Mouse (Mus musculus) adipocyte (in vitro differentiated cells): ENCODE measurements around the gene Dnmt3a.
"Not testable (repeated sequence)": the region's sequence is repeated elsewhere in the genome, so short reads cannot be mapped to it uniquely, and the experiment has no call there.

Experiments used
- DNase-seq: peaks from one replicate; pipeline ENCODE4 v3.0.0-alpha.2; 2016; ENCODE audit warnings: low spot score

Gene Dnmt3a

DNA sequence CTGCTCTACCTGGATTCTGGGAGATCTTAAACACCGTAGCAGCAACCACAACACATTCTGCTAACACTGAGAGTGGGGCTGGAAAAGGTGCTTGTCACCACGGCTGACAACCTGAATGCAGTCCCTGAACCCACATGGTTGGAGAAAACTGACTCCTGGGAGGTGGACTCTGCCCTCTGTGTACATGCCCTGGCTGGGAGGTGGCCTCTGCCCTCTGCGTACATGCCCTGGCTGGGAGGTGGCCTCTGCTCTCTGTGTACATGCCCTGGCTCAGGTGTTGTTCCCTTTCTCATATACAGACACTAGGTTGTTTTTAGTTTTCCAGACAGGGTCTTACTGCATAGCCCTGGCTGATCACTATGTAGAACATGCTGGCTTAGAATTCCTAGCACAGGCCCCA, 113.6 kb downstream of the Dnmt3a start:
- no peak for DNase-seq

DNA sequence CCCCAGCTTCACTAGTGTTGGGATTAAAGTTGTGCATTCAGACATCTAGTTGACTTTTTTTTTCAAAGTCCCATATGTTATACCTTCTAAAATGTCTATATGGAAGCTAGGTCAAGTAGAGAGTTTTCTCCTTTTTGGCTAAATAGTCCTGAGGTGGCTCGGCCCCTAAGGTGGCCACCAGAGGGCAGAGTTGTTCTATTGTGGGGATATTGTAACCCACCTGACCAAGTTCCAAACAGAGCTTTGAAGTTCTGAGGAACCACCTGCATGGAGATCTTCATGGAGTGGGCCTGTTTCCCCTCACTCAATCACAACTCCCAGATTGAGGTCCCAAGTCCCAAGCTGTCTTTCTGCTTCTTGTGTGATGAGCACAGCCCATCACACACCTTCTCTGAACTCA, 120.3 kb downstream of the Dnmt3a start:
- DNase-seq: peak; percentile 51

DNA sequence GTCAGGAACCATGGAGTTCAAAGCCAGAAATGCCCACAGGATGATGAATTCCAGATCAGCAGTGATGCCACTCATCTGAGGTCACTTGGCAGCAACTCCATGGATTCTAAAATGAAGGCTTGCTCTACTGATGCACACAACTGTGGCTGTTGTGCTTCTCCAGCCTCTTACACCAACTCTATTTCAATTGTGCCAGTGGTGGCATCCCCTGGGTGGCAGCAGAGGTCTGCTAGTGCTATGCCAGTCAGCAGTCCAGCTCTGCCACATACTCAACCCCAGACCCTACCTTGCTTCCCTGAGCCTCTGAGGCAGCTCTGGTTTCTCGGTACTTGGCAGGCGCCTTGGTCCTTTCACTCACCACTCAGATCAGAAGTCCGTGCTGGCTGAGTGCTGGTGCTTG, 123.0 kb downstream of the Dnmt3a start:
- peak; percentile 32 for DNase-seq

DNA sequence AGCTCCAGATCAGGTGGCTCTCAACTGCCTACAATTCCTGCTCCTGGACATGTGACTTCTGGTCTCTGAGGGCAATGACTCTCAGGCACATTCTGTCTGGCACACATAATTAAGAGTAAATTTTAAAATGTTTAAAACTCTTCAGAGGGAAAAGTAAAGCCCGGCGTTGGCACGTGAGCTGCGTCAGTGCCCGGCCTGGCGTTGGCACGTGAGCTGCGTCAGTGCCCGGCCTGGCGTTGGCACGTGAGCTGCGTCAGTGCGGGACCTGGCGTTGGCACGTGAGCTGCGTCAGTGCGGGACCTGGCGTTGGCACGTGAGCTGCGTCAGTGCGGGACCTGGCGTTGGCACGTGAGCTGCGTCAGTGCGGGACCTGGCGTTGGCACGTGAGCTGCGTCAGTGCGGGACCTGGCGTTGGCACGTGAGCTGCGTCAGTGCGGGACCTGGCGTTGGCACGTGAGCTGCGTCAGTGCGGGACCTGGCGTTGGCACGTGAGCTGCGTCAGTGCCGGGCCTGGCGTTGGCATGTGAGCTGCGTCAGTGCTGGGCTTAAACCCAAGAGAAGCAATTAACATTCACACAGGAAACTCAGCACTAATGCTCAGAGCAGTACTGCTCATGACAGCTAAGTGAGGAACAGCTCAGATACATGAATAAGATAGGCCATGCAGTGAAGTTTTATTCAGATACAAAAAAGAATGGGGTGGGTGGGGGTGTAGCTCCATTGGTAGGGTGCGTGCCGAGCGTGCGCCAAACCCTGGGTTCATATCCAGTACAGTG, 124.5 kb downstream of the Dnmt3a start:
- not testable (repeated sequence) for DNase-seq

DNA sequence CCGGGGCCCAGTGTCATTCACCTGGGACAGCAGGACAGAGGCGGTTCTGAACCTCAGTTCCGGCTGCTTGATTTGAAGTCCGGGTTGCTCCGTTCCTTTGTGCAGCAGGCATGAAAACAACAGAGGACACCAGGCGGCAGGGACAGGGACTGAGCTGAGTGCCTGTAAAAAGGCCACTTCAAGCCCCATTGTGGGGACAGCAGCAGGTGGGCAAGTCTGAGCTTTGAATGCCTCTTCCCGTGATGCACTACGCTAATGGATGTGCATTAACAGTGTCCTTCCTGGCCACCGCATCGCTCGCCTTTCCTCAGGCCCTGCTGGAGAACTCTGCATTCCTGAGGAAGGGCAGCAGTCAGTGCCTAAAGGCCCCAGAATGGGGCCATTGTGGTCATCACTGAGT, 136.2 kb downstream of the Dnmt3a start:
- DNase-seq: no peak

DNA sequence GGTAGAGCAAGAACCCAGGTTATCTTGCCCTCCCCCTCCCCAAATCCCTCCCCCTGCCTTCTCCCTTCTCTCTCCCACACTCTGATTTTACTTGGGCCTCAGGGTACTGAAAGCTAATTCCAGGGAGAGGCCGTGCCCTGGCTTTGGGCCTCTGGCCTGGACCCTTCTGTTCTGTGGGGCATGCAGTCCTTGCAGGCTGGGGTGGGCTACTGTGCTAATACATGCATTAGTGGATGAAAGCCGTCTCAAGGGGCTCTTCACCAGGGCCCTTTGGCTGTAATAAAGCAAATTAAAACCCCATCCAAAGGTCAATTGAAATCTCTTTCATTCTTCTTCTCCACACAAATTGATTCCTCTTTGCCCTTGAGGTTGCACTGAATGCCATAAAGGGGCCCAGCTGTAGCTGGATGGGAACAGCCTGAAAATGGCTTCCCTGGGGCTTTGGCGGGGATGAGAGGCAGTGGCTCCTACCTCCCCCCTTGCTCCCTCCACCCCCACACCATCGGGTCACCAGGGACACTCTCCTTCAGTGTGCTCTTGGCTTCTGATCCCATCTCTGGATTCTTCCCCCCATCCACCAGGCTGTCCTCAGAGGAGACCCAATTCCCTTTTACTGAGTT, 138.8 kb downstream of the Dnmt3a start:
- DNase-seq: no peak

DNA sequence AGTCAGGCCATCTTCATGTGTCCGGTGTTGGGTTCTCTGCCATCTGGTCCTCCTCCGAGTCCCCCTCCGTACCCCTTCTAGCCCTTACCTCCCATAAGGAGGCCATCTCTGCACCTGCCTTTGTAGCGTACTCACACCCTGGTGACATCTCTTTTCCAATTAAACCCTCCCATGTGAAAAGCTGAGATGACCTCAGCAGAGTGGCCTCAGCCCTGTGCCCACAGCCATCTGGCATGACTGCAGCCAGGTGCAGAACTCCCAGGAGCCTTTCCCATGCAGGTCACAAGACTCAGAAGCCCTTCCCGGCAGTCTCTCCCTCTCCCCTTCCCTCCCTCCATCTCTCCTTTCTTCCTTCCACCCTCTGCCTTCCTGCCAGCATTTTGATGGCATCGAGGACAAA, 141.7 kb downstream of the Dnmt3a start:
- no peak for DNase-seq

DNA sequence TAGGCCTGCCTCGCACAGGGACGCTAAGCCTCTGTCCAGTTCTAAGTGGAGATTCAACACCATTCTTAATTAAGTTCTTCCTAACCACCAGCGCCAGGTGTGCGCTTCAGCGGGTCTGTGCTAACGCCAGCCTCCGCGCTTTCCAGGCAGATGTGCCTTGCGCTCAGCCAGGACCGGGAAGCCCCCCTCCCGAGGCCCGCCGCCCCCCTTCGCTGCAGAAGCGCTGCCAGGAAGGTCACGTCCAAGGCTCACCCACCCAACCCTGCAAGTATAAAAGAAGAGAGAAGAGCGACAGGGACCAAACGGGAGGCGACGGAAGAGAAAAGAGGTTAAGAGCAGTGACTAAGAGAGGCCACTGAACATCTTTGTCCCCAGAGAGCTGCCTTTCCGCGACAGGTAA, 148.8 kb downstream of the Dnmt3a start, which contains the start of gene Pomc:
Pomc (plus strand) TSS at position 301 of the 400 bp plus-strand sequence.
- no peak for DNase-seq

DNA sequence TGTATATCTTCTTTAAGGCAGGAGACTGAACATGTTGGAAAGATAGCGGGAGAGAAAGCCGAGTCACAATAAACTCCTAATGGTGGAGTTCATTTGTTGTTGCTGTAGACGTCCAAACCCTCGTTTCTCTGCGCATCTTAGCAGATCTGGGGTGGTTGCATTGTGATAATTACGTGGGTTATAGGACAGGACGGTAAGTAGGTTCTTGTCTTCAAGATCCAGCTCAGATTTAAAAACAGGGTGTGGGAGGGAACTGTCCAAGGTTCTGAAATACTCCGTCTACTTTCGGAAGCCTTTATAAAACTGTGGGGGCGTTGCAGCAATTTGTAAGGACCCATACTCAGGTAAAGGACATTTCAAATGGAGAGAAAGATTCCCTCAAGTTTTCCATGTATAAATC, 149.6 kb downstream of the Dnmt3a start:
- DNase-seq: peak; percentile 49

DNA sequence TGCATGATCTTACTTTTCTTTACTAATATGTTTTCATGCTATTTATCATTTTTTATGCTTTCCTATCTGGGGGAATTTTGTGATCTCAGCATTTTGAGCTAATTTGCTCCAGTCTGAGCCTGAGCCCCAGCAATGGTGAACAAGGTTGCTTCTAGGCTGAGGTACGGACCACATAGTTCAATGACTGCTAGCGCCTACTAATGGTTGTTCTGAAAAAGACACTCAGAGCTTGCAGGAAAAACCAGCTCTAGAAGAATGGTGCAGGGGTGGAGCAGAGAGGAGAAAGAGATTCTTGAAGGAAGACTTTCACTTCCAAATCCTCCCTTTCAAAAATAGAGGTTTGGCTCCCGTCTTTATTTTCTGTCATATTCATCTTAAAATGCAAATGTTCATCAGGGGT, 150.5 kb downstream of the Dnmt3a start:
- DNase-seq: no peak

DNA sequence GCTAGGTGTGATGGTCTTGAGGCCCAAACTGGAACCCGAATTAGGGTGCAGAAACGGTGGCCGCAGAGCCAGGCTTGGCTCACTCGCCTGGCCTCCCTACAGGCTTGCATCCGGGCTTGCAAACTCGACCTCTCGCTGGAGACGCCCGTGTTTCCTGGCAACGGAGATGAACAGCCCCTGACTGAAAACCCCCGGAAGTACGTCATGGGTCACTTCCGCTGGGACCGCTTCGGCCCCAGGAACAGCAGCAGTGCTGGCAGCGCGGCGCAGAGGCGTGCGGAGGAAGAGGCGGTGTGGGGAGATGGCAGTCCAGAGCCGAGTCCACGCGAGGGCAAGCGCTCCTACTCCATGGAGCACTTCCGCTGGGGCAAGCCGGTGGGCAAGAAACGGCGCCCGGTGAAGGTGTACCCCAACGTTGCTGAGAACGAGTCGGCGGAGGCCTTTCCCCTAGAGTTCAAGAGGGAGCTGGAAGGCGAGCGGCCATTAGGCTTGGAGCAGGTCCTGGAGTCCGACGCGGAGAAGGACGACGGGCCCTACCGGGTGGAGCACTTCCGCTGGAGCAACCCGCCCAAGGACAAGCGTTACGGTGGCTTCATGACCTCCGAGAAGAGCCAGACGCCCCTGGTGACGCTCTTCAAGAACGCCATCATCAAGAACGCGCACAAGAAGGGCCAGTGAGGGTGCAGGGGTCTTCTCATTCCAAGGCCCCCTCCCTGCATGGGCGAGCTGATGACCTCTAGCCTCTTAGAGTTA, 154.2 kb downstream of the Dnmt3a start:
- DNase-seq: no peak

DNA sequence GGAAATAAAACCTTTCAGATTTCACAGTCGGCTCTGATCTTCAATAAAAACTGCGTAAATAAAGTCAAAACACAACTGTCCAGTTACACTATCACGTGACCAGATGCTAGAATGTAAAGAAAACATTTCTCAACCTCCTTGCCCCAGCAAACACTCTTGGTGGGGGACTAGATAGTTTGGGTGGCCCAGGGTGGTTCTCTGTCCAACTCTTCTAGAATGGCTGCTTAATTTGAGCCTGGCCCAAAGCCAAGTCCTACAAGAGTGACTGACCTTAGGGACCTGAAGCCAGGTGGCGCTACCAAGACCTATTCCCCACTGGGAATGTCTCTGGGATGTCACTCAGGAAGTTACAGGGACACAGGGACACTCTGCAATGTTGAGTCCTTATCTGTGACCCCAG, 154.7 kb downstream of the Dnmt3a start:
- DNase-seq: no peak
